Mouse (Mus musculus) ES-Bruce4 (cell line): ENCODE measurements at regions not wholly inside any gene's neighbourhood (a gene's known extent, or its start where the extent isn't known, plus 50 kb on each side); places are given as distances from the start of the nearest gene placed in this dataset.

Experiments used
- CTCF ChIP-seq: IDR thresholded peaks from one replicate; pipeline ENCODE4 v1.8.1; 2011; ENCODE audit warnings: low read depth, low read length
- EP300 ChIP-seq: IDR thresholded peaks from 2 replicates; pipeline ENCODE4 v1.6.1; 2011; ENCODE audit warnings: low read depth, low read length; ENCODE audit not compliant: insufficient read depth

- TF ChIP-seq EP300 (no peak), CTCF (no peak)
Observed at GRCm38 (mm10) chr16:30755771-30756170, 156.2 kb downstream of the Fam43a start.
